In the genomic region with DNA sequence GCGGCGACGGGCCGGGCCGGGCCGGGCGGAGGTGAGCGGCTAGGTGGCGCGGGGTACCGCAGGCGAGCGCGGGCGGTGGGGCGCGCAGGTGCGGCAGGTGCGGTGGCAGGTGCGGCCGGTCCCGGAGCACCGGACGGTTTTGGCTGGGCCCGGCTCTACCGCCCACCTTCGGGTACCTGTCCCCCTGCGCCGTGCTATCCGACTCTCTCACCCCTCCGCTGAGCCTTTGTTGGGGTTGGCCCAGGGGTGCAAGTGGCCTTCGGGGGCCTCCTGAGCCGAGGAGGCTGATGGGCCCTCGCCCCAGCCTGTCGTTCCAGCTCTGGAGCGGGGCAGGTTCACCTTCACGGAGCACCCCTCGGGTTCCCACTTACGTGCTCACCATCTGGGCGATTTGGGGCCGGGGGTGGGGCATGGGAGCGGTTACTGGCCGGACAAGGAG, we compare ENCODE assay signal across 8 mouse cellular contexts. TPM values are rescaled to one million over a fixed set of nuclear protein-coding genes. Genes with fewer than 3 reads are reported as not detected.
DNase-seq lines count a peak whose midpoint lies in the region; ATAC-seq and TF ChIP-seq lines count a peak whose summit lies in the region.

No protein-coding gene starts in this region.

- peak; percentile 55; the same call in 1 of the 2 replicates for ATAC-seq in intestine, postnatal 0 days
- ATAC-seq in midbrain, embryonic 12.5 days (ENCODE audit: low FRiP score, low read depth) = peak; percentile 62

- H3K4me1 ChIP-seq in cerebellum, adult 2 months (ENCODE audit: control insufficient read depth, insufficient read depth, low read length) = peaks cover 20% of the 10 kb centered on the region
- peaks cover 43% of the 10 kb centered on the region for H3K4me1 ChIP-seq in E14TG2a.4 (replicated peaks; ENCODE audit: low read depth, low read length)
- no peaks in the 10 kb centered on the region for H3K4me1 ChIP-seq in embryonic fibroblast, embryonic 13.5 days (ENCODE audit: control insufficient read depth, insufficient read depth, low read length)
- H3K4me1 ChIP-seq in intestine, postnatal 0 days (replicated peaks; ENCODE audit: control insufficient read depth, insufficient read depth, low read length) = peaks cover 4% of the 10 kb centered on the region; the same call in 1 of the 2 replicates
- H3K4me1 ChIP-seq in midbrain, embryonic 12.5 days = peaks cover 26% of the 10 kb centered on the region

- peaks cover 42% of the 10 kb centered on the region for H3K36me3 ChIP-seq in E14TG2a.4 (ENCODE audit: insufficient read depth, low read length)
- peaks cover 2% of the 10 kb centered on the region for H3K36me3 ChIP-seq in intestine, postnatal 0 days (ENCODE audit: control insufficient read depth, insufficient read depth)
- H3K36me3 ChIP-seq in midbrain, embryonic 12.5 days = peaks cover 22% of the 10 kb centered on the region

- peak in 1 of 2 experiments; percentile 65 for DNase-seq in cerebellum, adult 2 months
- no peak for DNase-seq in cerebellum, adult 18-20 months
- DNase-seq in layer of hippocampus, postnatal 25 days (ENCODE audit: extremely low spot score in 1 of 2, low spot score in 1 of 2) = no peak
- no peak for DNase-seq in T-cell, adult 2 months (ENCODE audit: low spot score)

- no peaks in the 10 kb centered on the region for H3K27me3 ChIP-seq in cerebellum, adult 2 months (ENCODE audit: control insufficient read depth, insufficient read depth, low read length)
- H3K27me3 ChIP-seq in E14TG2a.4 (ENCODE audit: insufficient read depth, low read length) = no peaks in the 10 kb centered on the region
- no peaks in the 10 kb centered on the region for H3K27me3 ChIP-seq in intestine, postnatal 0 days (replicated peaks; ENCODE audit: control insufficient read depth, insufficient read depth, low read length)
- H3K27me3 ChIP-seq in midbrain, embryonic 12.5 days = no peaks in the 10 kb centered on the region

- peak overlapping the region; percentile 98 for H3K4me3 ChIP-seq in cerebellum, adult 2 months (replicated peaks; ENCODE audit: insufficient read depth, low read depth, low read length)
- H3K4me3 ChIP-seq in E14TG2a.4 (replicated peaks; ENCODE audit: low read length) = peak overlapping the region; percentile 95
- H3K4me3 ChIP-seq in embryonic fibroblast, embryonic 13.5 days (ENCODE audit: insufficient read depth, low read length) = peak overlapping the region; percentile 81
- peak overlapping the region; percentile 86 for H3K4me3 ChIP-seq in intestine, postnatal 0 days (ENCODE audit: low read depth, low read length)
- H3K4me3 ChIP-seq in midbrain, embryonic 12.5 days = peak overlapping the region; percentile 96

- peak overlapping the region; percentile 81 for H3K27ac ChIP-seq in cerebellum, adult 2 months (ENCODE audit: insufficient read depth, low read length)
- H3K27ac ChIP-seq in embryonic fibroblast, embryonic 13.5 days (ENCODE audit: insufficient read depth, low read length) = no peak overlapping the region
- peak overlapping the region; percentile 94 for H3K27ac ChIP-seq in intestine, postnatal 0 days (ENCODE audit: low read depth, low read length)
- peak overlapping the region; percentile 94 for H3K27ac ChIP-seq in midbrain, embryonic 12.5 days (replicated peaks)

- H3K9me3 ChIP-seq in E14TG2a.4 (ENCODE audit: low read length) = no peaks in the 10 kb centered on the region
- H3K9me3 ChIP-seq in intestine, postnatal 0 days (ENCODE audit: control insufficient read depth) = no peaks in the 10 kb centered on the region
- no peaks in the 10 kb centered on the region for H3K9me3 ChIP-seq in midbrain, embryonic 12.5 days

- H3K9ac ChIP-seq in intestine, postnatal 0 days (ENCODE audit: low read depth, low read length) = peak overlapping the region; percentile 83
- H3K9ac ChIP-seq in midbrain, embryonic 12.5 days (replicated peaks) = peak overlapping the region; percentile 91

- WGBS in cerebellum, adult 2 months = 1% methylated on average over 42 of the region's 43 CpGs
- 0% methylated on average over 34 of the region's 43 CpGs for WGBS in intestine, postnatal 0 days
- WGBS in midbrain, embryonic 12.5 days = 2% methylated on average over 25 of the region's 43 CpGs

- no peak for TF ChIP-seq CTCF in cerebellum, adult 2 months (IDR thresholded peaks at IDR 0.05; ENCODE audit: borderline replicate concordance, insufficient read depth, low read depth, low read length)
- TF ChIP-seq CTCF in E14TG2a.4 (conservative IDR thresholded peaks at IDR 0.05; ENCODE audit: low read length) = no peak
- TF ChIP-seq CTCF in embryonic fibroblast, embryonic 13.5 days (IDR thresholded peaks at IDR 0.05; ENCODE audit: borderline replicate concordance, insufficient read depth, low read length) = no peak
- TF ChIP-seq CTCF in intestine, postnatal 0 days (IDR thresholded peaks at IDR 0.05; ENCODE audit: low read depth) = no peak

- H3K4me2 ChIP-seq in intestine, postnatal 0 days (replicated peaks; ENCODE audit: low read depth) = peak overlapping the region; percentile 94
- H3K4me2 ChIP-seq in midbrain, embryonic 12.5 days (replicated peaks) = peak overlapping the region; percentile 84

- no peak for TF ChIP-seq POLR2A in cerebellum, adult 2 months (IDR thresholded peaks at IDR 0.05; ENCODE audit: borderline replicate concordance, insufficient read depth, low read length)
- no peak for TF ChIP-seq POLR2A in embryonic fibroblast, embryonic 13.5 days (IDR thresholded peaks at IDR 0.05; ENCODE audit: low read depth, low read length)

RNA-seq across cellular contexts. Expression of a gene that starts 0.6 kb away (rescaled TPM):
- 90.4 and 92.2 TPM in 2 replicates for polyA plus RNA-seq in cerebellum, adult 2 months (2012; rRNA removed)
- 18.5 and 22.0 TPM in 2 replicates for polyA plus RNA-seq in embryonic fibroblast, embryonic 13.5 days (2011; ENCODE audit: insufficient read length, low read depth, missing spikeins)
- polyA plus RNA-seq in intestine, postnatal 0 days (2015; fragmentation: Nextera tagmentation; extraction: Ambion mirVana) = 7.8 and 8.0 TPM in 2 replicates
- 22.6 and 25.2 TPM in 2 replicates for polyA plus RNA-seq in midbrain, embryonic 12.5 days (2016; fragmentation: Nextera tagmentation; extraction: Ambion mirVana)
- total RNA-seq in layer of hippocampus, postnatal 25 days (2021) = 100 to 1,000 TPM; 165 to 189 TPM

RNA-seq across cellular contexts. Expression of a gene that starts 25.7 kb away (rescaled TPM):
- 2,288 and 2,321 TPM in 2 replicates for polyA plus RNA-seq in cerebellum, adult 2 months (2012; rRNA removed)
- 2,412 and 2,425 TPM in 2 replicates for polyA plus RNA-seq in embryonic fibroblast, embryonic 13.5 days (2011; ENCODE audit: insufficient read length, low read depth, missing spikeins)
- 3,711 and 4,178 TPM in 2 replicates for polyA plus RNA-seq in intestine, postnatal 0 days (2015; fragmentation: Nextera tagmentation; extraction: Ambion mirVana)
- 4,523 and 4,594 TPM in 2 replicates for polyA plus RNA-seq in midbrain, embryonic 12.5 days (2016; fragmentation: Nextera tagmentation; extraction: Ambion mirVana)
- total RNA-seq in layer of hippocampus, postnatal 25 days (2021) = 1,000 to 10,000 TPM; 1,673 to 1,893 TPM

RNA-seq across cellular contexts. Expression of a gene that starts 54.7 kb away (rescaled TPM):
- 106 and 107 TPM in 2 replicates for polyA plus RNA-seq in cerebellum, adult 2 months (2012; rRNA removed)
- polyA plus RNA-seq in embryonic fibroblast, embryonic 13.5 days (2011; ENCODE audit: insufficient read length, low read depth, missing spikeins) = 55.9 and 74.5 TPM in 2 replicates
- polyA plus RNA-seq in intestine, postnatal 0 days (2015; fragmentation: Nextera tagmentation; extraction: Ambion mirVana) = 343 and 346 TPM in 2 replicates
- polyA plus RNA-seq in midbrain, embryonic 12.5 days (2016; fragmentation: Nextera tagmentation; extraction: Ambion mirVana) = 831 and 843 TPM in 2 replicates
- total RNA-seq in layer of hippocampus, postnatal 25 days (2021) = 10 to 100 TPM; 40.9 to 42.0 TPM
